Mouse (Mus musculus) kidney, postnatal 36 days (tissue): ENCODE measurements at regions not wholly inside any gene's neighbourhood (a gene's known extent, or its start where the extent isn't known, plus 50 kb on each side); places are given as distances from the start of the nearest gene placed in this dataset.
A peak's percentile ranks its signal among the peaks of the same experiment; 100 is the strongest.

ENCODE experiments used
- DNase-seq, 2 experiments: peaks; one replicate each; pipeline ENCODE4 v3.0.0; 2021 to 2022; ENCODE audit warnings: mixed read lengths in 2 of 2

- no peak for DNase-seq
Measured at GRCm38 (mm10) chr7:115388874-115389273, 645.4 kb downstream of the Insc start.

GRCm38 (mm10) chr7:115392520-115392919, 646.1 kb downstream of the Sox6 start:
- no peak for DNase-seq

GRCm38 (mm10) chr7:115398202-115398601, 640.4 kb downstream of the Sox6 start:
- no peak for DNase-seq

- peak; percentile 11 to 13 for DNase-seq
Measured at GRCm38 (mm10) chr7:115399461-115399860, 639.1 kb downstream of the Sox6 start.

GRCm38 (mm10) chr7:115407889-115408288, 630.7 kb downstream of the Sox6 start:
- DNase-seq = no peak

- no peak for DNase-seq
Measured at GRCm38 (mm10) chr7:115408915-115409314, 629.7 kb downstream of the Sox6 start.

GRCm38 (mm10) chr7:115410501-115411230, 627.9 kb downstream of the Sox6 start:
- no peak for DNase-seq

- DNase-seq = no peak
Measured at GRCm38 (mm10) chr7:115411456-115411855, 627.1 kb downstream of the Sox6 start.

- no peak for DNase-seq
Measured at GRCm38 (mm10) chr7:115415147-115415561, 623.4 kb downstream of the Sox6 start.
